Mouse (Mus musculus): ENCODE data around the gene Ric3. TPM values are rescaled to one million over a fixed set of nuclear protein-coding genes. Genes with fewer than 3 reads are reported as not detected.

Gene Ric3
- total and polyA plus RNA-seq, 3 experiments = not detected

DNA sequence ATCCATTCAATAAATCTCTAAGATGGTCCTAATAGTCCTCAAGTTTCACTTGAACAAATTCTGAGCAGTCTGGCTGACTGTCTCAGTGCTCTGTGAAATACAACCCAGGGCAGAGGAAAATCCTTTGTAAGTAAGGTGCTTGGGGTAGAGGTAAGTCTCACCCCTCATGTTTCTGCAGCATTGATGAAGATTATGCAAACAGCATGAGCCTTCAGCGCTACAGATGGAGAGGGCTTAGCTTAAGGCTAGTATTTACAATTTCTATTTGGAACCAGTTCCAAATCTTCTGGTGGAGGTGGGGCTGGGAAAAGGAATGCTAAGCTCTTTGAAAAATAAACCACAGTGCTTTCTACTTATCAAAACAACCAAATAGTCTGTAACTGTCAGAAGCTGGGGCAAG lies 44.1 kb downstream of the Ric3 start:
- Histone ChIP-seq H3K79me2 (ENCODE audit: control insufficient read depth, insufficient read depth, low read length, poor library complexity) (no peaks in the 10 kb centered on the region), H3K27me3 (ENCODE audit: control insufficient read depth in 1 of 2, insufficient read depth in 2 of 2, low read length in 2 of 2) (no peaks in the 10 kb centered on the region), H3K9ac (ENCODE audit: control insufficient read depth, low read depth, low read length, poor library complexity, severe bottlenecking) (no peak overlapping the region), H3K27ac (ENCODE audit: control insufficient read depth, low read depth, low read length) (no peak overlapping the region), H3K9me3 (replicated peaks; ENCODE audit: insufficient read depth, low read length) (no peaks in the 10 kb centered on the region), H3K4me3 (ENCODE audit: control insufficient read depth in 1 of 2, insufficient read depth in 1 of 2, low read depth in 2 of 2, low read length in 2 of 2) (no peak overlapping the region), H3K4me1 (ENCODE audit: control insufficient read depth in 1 of 2, insufficient read depth in 2 of 2, low read length in 2 of 2) (no peaks in the 10 kb centered on the region), H3K36me3 (ENCODE audit: control insufficient read depth in 1 of 2, insufficient read depth in 2 of 2, low read length in 2 of 2) (no peaks in the 10 kb centered on the region)
- no peak for DNase-seq (ENCODE audit: low read depth, low spot score)
- TF ChIP-seq MYC (IDR thresholded peaks at IDR 0.05; ENCODE audit: low read depth, low read length) (no peak), UBTF (IDR thresholded peaks at IDR 0.05; ENCODE audit: borderline replicate concordance, insufficient read depth, low read depth, low read length) (no peak)

DNA sequence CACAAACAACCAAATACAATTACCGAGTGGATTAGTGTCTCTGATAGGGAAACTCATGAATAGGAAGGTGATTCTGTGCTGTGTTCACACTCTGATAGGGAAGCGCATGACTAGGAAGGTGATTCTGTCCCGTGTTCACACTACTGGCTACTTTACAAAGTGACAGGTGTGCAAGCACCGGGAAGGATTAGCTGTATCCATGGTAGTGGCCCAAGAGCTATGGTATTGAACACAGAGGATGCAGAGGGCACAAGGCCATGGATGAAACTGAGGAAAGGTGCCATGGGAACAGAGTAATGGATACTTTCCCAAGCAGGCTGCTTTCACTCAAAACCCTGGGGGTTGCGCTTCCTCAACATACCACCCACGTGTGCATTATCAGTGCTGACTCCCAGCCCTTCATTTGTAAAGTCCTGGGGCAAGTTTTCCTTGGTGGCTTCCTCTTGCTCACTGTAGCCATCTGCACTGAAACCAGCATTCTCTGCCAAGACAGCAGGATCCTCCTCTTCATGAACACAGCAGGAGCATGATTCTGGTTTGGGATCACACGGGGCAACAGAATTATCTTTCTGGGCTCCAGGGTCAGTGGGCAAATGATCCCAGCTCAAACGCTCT lies 44.9 kb downstream of the Ric3 start:
- H3K27me3 ChIP-seq (ENCODE audit: control insufficient read depth in 1 of 2, insufficient read depth in 2 of 2, low read length in 2 of 2) = no peaks in the 10 kb centered on the region

DNA sequence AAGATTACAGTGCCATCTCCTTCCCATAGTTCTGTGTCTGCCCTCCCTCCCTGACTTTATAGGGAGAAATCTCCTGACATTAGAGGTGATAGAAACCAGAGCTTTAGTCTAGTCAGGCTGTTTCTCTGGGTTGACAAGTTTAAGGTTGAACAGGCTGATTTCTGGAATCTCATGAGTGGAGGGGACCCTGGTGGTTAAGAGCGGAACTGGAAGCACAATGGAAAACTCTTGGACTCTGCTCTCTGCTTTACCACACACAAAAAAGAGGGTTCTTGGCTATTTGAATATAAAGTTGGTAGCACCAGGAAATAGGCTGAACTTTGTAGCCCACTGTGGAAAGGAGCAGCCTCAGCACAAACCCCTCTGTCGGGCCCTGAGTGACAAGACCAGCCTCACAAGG lies 51.1 kb downstream of the Ric3 start:
- no peaks in the 10 kb centered on the region for H3K4me1 ChIP-seq (ENCODE audit: control insufficient read depth in 1 of 2, insufficient read depth in 2 of 2, low read length in 2 of 2)
- DNase-seq (ENCODE audit: low read depth, low spot score) = no peak
- H3K9ac ChIP-seq (ENCODE audit: control insufficient read depth, low read depth, low read length, poor library complexity, severe bottlenecking) = no peak overlapping the region
- H3K27ac ChIP-seq (ENCODE audit: control insufficient read depth, low read depth, low read length) = no peak overlapping the region
- no peak overlapping the region for H3K4me3 ChIP-seq (ENCODE audit: control insufficient read depth in 1 of 2, insufficient read depth in 1 of 2, low read depth in 2 of 2, low read length in 2 of 2)
- TF ChIP-seq POLR2AphosphoS2 (IDR thresholded peaks at IDR 0.05; ENCODE audit: low read length) (no peak), CHD1 (IDR thresholded peaks at IDR 0.05; ENCODE audit: low read depth, low read length) (no peak), TBP (IDR thresholded peaks at IDR 0.05; ENCODE audit: low read depth, low read length) (no peak), MAX (IDR thresholded peaks at IDR 0.05; ENCODE audit: low read length) (no peak), JUND (IDR thresholded peaks at IDR 0.05; ENCODE audit: low read depth, low read length) (no peak), MEF2A (IDR thresholded peaks at IDR 0.05; ENCODE audit: extremely low read depth, insufficient replicate concordance, low read depth, low read length, poor library complexity, severe bottlenecking) (no peak), RAD21 (IDR thresholded peaks at IDR 0.05; ENCODE audit: low read depth, low read length) (no peak), KAT2A (conservative IDR thresholded peaks at IDR 0.05; ENCODE audit: low read depth, low read length) (no peak), ETS1 (IDR thresholded peaks at IDR 0.05; ENCODE audit: low read depth, low read length) (no peak), RCOR1 (IDR thresholded peaks at IDR 0.05; ENCODE audit: low read depth, low read length) (no peak), HCFC1 (IDR thresholded peaks at IDR 0.05; ENCODE audit: low read depth, low read length) (no peak), TCF12 (IDR thresholded peaks at IDR 0.05; ENCODE audit: low read depth, low read length) (no peak)
- no peaks in the 10 kb centered on the region for H3K27me3 ChIP-seq (ENCODE audit: control insufficient read depth in 1 of 2, insufficient read depth in 2 of 2, low read length in 2 of 2)
- no peaks in the 10 kb centered on the region for H3K36me3 ChIP-seq (ENCODE audit: control insufficient read depth in 1 of 2, insufficient read depth in 2 of 2, low read length in 2 of 2)
- H3K9me3 ChIP-seq (replicated peaks; ENCODE audit: insufficient read depth, low read length) = no peaks in the 10 kb centered on the region
- no peaks in the 10 kb centered on the region for H3K79me2 ChIP-seq (ENCODE audit: control insufficient read depth, insufficient read depth, low read length, poor library complexity)

More for the DNA sequence above, 44.9 kb downstream of the Ric3 start:
- no peak overlapping the region for H3K4me3 ChIP-seq (ENCODE audit: control insufficient read depth in 1 of 2, insufficient read depth in 1 of 2, low read depth in 2 of 2, low read length in 2 of 2)
- no peak for DNase-seq (ENCODE audit: low read depth, low spot score)
- TF ChIP-seq HCFC1 (IDR thresholded peaks at IDR 0.05; ENCODE audit: low read depth, low read length) (no peak), MEF2A (IDR thresholded peaks at IDR 0.05; ENCODE audit: extremely low read depth, insufficient replicate concordance, low read depth, low read length, poor library complexity, severe bottlenecking) (no peak), ELF1 (IDR thresholded peaks at IDR 0.05; ENCODE audit: low read depth, low read length) (no peak), CTCF (IDR thresholded peaks at IDR 0.05 in 2 of 3, conservative IDR thresholded peaks at IDR 0.05 in 1 of 3; ENCODE audit: control insufficient read depth in 1 of 3, insufficient read depth in 1 of 3, low read depth in 2 of 3, low read length in 3 of 3, poor library complexity in 1 of 3, severe bottlenecking in 1 of 3) (no peak), JUND (IDR thresholded peaks at IDR 0.05; ENCODE audit: low read depth, low read length) (no peak), SMC3 (IDR thresholded peaks at IDR 0.05; ENCODE audit: low read depth, low read length) (no peak), ZMIZ1 (IDR thresholded peaks at IDR 0.05; ENCODE audit: low read depth, low read length) (no peak), POLR2AphosphoS5 (IDR thresholded peaks at IDR 0.05; ENCODE audit: borderline replicate concordance, low read depth, low read length) (no peak), CHD2 (IDR thresholded peaks at IDR 0.05; ENCODE audit: low read length) (no peak), TBP (IDR thresholded peaks at IDR 0.05; ENCODE audit: low read depth, low read length) (no peak), MAFK (IDR thresholded peaks at IDR 0.05; ENCODE audit: borderline replicate concordance, low read depth, low read length) (no peak)
- H3K36me3 ChIP-seq (ENCODE audit: control insufficient read depth in 1 of 2, insufficient read depth in 2 of 2, low read length in 2 of 2) = no peaks in the 10 kb centered on the region
- H3K27ac ChIP-seq (ENCODE audit: control insufficient read depth, low read depth, low read length) = no peak overlapping the region
- no peak overlapping the region for H3K9ac ChIP-seq (ENCODE audit: control insufficient read depth, low read depth, low read length, poor library complexity, severe bottlenecking)
- no peaks in the 10 kb centered on the region for H3K4me1 ChIP-seq (ENCODE audit: control insufficient read depth in 1 of 2, insufficient read depth in 2 of 2, low read length in 2 of 2)
- H3K9me3 ChIP-seq (replicated peaks; ENCODE audit: insufficient read depth, low read length) = no peaks in the 10 kb centered on the region
- H3K79me2 ChIP-seq (ENCODE audit: control insufficient read depth, insufficient read depth, low read length, poor library complexity) = no peaks in the 10 kb centered on the region

All from MEL (cell line).